Mouse (Mus musculus) ES-E14 (cell line): Measurements from ENCODE around the gene Nmnat2.

Source experiments
- CHD2 ChIP-seq: IDR thresholded peaks from 2 replicates; pipeline ENCODE4 v1.6.1; 2014; ENCODE audit warnings: mild to moderate bottlenecking, low read depth, low read length, inconsistent platforms
- HCFC1 ChIP-seq: IDR thresholded peaks from 2 replicates; pipeline ENCODE4 v1.6.1; 2012; ENCODE audit warnings: low read length, inconsistent platforms, borderline replicate concordance; ENCODE audit not compliant: insufficient read depth
- ZC3H11A ChIP-seq: IDR thresholded peaks from 2 replicates; pipeline ENCODE4 v1.6.1; 2012; ENCODE audit warnings: low read depth, mild to moderate bottlenecking, inconsistent platforms, low read length, borderline replicate concordance
- ZNF384 ChIP-seq: IDR thresholded peaks from 2 replicates; pipeline ENCODE4 v1.6.1; 2012; ENCODE audit warnings: low read depth, low read length, inconsistent platforms

DNA sequence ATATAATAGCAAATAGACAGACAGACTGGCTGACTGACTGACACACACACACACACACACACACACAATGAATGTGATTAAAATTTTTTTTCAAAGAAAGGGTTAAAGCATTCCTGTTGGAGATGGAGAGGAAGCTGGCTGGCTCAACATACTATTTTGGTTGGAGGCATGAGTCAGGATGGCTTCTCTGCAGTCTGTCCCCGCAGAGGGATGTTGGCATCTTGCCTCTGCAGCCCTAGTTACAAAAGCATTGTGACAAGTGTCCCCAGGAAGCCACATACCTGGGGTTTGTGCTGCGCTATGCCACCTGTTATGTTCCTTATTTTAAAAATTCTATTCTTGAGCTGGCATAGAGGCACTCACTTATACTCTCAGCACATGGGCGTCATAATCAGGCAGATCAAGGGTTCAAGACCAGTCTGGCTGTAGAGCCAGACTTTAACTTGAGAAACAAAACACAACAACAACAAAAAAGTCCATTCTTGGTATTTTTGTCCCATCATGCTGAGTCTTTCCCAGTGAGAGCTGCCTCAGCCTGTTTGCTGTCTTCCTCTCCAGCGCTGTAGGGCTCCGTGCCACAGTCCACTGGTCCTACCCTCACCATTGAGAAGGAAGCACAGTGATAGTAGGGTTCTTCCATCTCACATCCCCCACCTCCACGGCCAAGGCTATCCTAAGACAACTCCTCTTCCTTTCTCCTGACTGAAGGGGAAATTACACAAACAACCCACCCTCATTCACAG, 45.9 kb downstream of the Nmnat2 start:
- TF ChIP-seq CHD2: no peak
- no peak for TF ChIP-seq ZC3H11A
- no peak for TF ChIP-seq ZNF384
- no peak for TF ChIP-seq HCFC1
